Mouse (Mus musculus) MN1 (cell line): Measurements from ENCODE around the gene Evc.

ENCODE experiments used
- DNase-seq: peaks from one replicate; pipeline ENCODE4 v3.0.0-alpha.2; 2016; ENCODE audit warnings: low spot score

Gene Evc

GRCm38 (mm10) chr5:37241224-37241623, 95.5 kb downstream of the Evc start:
- no peak for DNase-seq

DNA sequence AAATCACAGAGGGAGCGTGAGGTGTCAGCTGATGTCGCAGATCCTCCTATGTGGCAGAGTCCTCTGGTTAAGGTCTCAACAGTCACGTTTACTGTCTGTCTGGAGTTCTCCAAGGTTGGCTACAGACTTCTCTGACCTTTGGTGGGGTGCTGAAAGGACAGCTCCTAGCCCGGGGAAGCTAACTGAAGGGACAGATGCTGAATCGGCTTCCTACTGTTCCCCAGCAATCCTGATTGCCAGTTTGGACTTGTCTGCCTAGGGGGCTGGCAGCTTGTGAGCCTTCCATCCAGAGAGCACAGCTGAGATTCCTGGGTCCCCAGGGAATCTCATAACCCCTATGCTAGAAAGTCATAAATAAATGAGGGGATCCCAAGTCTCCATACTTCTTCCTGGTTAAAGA, 96.1 kb downstream of the Evc start:
- DNase-seq = no peak
